Mouse (Mus musculus) forebrain, embryonic 14.5 days (tissue): ENCODE data around the gene Nudt22. TPM values are rescaled to one million over a fixed set of nuclear protein-coding genes. Genes with fewer than 3 reads are reported as not detected.

Experiments used
- ATAC-seq: fragments of 200-750 bp; cut with Nextera tagmentation; 2 replicates; pipeline ENCODE4 v1.8.0; 2017; ENCODE audit warnings: mild to moderate bottlenecking, moderate library complexity
- DNase-seq: peaks from one replicate; pipeline ENCODE4 v3.0.0-alpha.2; 2015; ENCODE audit warnings: low spot score
- H3K27ac ChIP-seq: fragments of 300-500 bp; sonication (generic); 2 replicates; pipeline ENCODE4 v1.5.1; 2014; ENCODE audit warnings: low read depth, mild to moderate bottlenecking, control low read depth, low read length, moderate library complexity
- H3K27me3 ChIP-seq: fragments of 300-500 bp; sonication (generic); replicated peaks from 2 replicates; pipeline ENCODE4 v1.6.1; 2014; ENCODE audit warnings: low read length, control low read depth, mixed read lengths; ENCODE audit not compliant: control insufficient read depth, insufficient read depth
- H3K36me3 ChIP-seq: fragments of 300-500 bp; sonication (generic); 2 replicates; pipeline ENCODE4 v1.6.1; 2014; ENCODE audit warnings: low read length, control low read depth; ENCODE audit not compliant: control insufficient read depth, insufficient read depth
- H3K4me1 ChIP-seq: fragments of 300-500 bp; sonication (generic); 2 replicates; pipeline ENCODE4 v1.6.1; 2014; ENCODE audit warnings: antibody characterized with exemption, low read length, control low read depth; ENCODE audit not compliant: control insufficient read depth, insufficient read depth
- H3K4me2 ChIP-seq: fragments of 300-500 bp; sonication (generic); 2 replicates; pipeline ENCODE4 v1.6.1; 2014; ENCODE audit warnings: mild to moderate bottlenecking, control low read depth, low read length
- H3K4me3 ChIP-seq: fragments of 300-500 bp; sonication (generic); 2 replicates; pipeline ENCODE4 v1.5.1; 2014; ENCODE audit warnings: low read depth, low read length, control low read depth
- H3K9ac ChIP-seq: fragments of 300-500 bp; sonication (generic); 2 replicates; pipeline ENCODE4 v1.6.1; 2014; ENCODE audit warnings: mild to moderate bottlenecking, low read length, control low read depth, moderate library complexity
- H3K9me3 ChIP-seq: fragments of 300-500 bp; sonication (generic); replicated peaks from 2 replicates; pipeline ENCODE4 v1.6.1; 2016; ENCODE audit warnings: low read length, control low read depth, mixed read lengths; ENCODE audit not compliant: control insufficient read depth
- WGBS: fragments of 180-500 bp; shearing (Covaris S2); extraction: QIAGEN DNeasy Blood & Tissue Kit; methylation state at CpG from one replicate; pipeline ENCODE4 v1.1.7; 2014; 5-methylcytosine and 5-hydroxymethylcytosine counted together
- polyA plus RNA-seq: library from polyadenylated mRNA; unstranded; fragments of >200 nt; fragmentation: Nextera tagmentation; extraction: Ambion mirVana; gene quantifications from 2 replicates; pipeline ENCODE4 v1.2.1, GENCODE M21; 2014

The Nudt22 gene
- polyA plus RNA-seq, 1 experiment from 2014 or later = 21.2 TPM

DNA sequence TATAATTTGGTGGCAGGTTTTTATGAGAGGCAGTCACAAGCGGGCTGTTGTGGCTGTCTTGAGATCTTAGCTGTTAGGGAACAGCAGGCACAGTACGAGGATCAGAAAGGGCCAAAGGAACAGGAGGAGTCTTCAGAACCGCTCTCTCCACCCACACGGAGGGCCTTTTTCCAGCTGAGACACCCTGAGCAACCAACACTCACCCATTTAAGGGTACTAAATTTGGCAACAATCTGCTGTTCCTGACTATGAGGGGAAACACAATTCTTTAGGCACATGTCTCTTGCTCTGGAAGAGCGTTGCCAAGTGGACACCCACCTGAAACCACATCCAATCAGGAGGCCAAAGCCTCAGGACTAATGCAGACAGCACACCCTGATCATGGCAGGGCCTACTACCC lies 33.6 kb upstream of the Nudt22 start:
- Histone ChIP-seq H3K4me3 (no peak overlapping the region), H3K27ac (no peak overlapping the region), H3K9me3 (no peaks in the 10 kb centered on the region), H3K4me2 (no peak overlapping the region), H3K9ac (no peak overlapping the region), H3K36me3 (peaks cover 96% of the 10 kb centered on the region), H3K27me3 (no peaks in the 10 kb centered on the region), H3K4me1 (no peaks in the 10 kb centered on the region)
- ATAC-seq (no peak), DNase-seq (no peak)
- WGBS = 92% methylated on average over 5 of the region's 5 CpGs

GRCm38 (mm10) chr19:7020224-7020641 lies 24.3 kb upstream of the Nudt22 start:
- Histone ChIP-seq H3K4me3 (no peak overlapping the region), H3K9ac (no peak overlapping the region), H3K4me1 (no peaks in the 10 kb centered on the region), H3K27me3 (no peaks in the 10 kb centered on the region), H3K27ac (no peak overlapping the region), H3K9me3 (no peaks in the 10 kb centered on the region), H3K4me2 (no peak overlapping the region), H3K36me3 (peaks cover 81% of the 10 kb centered on the region)
- 55% methylated on average over 3 of the region's 3 CpGs for WGBS
- ATAC-seq (no peak), DNase-seq (peak; percentile 69)

GRCm38 (mm10) chr19:7019191-7019590 lies 23.3 kb upstream of the Nudt22 start, which contains the start of gene Fermt3:
Fermt3 (minus strand) TSS chr19:7019469.
- 88% methylated on average over 5 of the region's 5 CpGs for WGBS
- H3K36me3 ChIP-seq = peaks cover 70% of the 10 kb centered on the region
- H3K27me3 ChIP-seq = no peaks in the 10 kb centered on the region
- no peaks in the 10 kb centered on the region for H3K9me3 ChIP-seq
- no peak within 1 kb of the TSS for H3K27ac ChIP-seq
- no peak within 1 kb of the TSS for H3K4me3 ChIP-seq
- no peaks in the 10 kb centered on the region for H3K4me1 ChIP-seq
- H3K9ac ChIP-seq = no peak within 1 kb of the TSS
- no peak for ATAC-seq
- H3K4me2 ChIP-seq = no peak within 1 kb of the TSS
- no peak for DNase-seq

- Histone ChIP-seq H3K27me3 (no peaks in the 10 kb centered on the region), H3K4me3 (no peak overlapping the region), H3K9ac (no peak overlapping the region), H3K27ac (no peak overlapping the region), H3K36me3 (peaks cover 68% of the 10 kb centered on the region), H3K4me1 (no peaks in the 10 kb centered on the region), H3K4me2 (no peak overlapping the region), H3K9me3 (no peaks in the 10 kb centered on the region)
- ATAC-seq (no peak), DNase-seq (no peak)
- WGBS = 94% methylated on average over 11 of the region's 11 CpGs
Measured at GRCm38 (mm10) chr19:7018546-7018945, 22.6 kb upstream of the Nudt22 start.

- no peak overlapping the region for H3K4me2 ChIP-seq
- H3K27ac ChIP-seq = no peak overlapping the region
- DNase-seq = no peak
- WGBS = 90% methylated on average over 12 of the region's 12 CpGs
- H3K36me3 ChIP-seq = peaks cover 61% of the 10 kb centered on the region
- H3K4me1 ChIP-seq = no peaks in the 10 kb centered on the region
- no peak for ATAC-seq
- no peaks in the 10 kb centered on the region for H3K9me3 ChIP-seq
- H3K27me3 ChIP-seq = no peaks in the 10 kb centered on the region
- H3K4me3 ChIP-seq = no peak overlapping the region
- H3K9ac ChIP-seq = no peak overlapping the region
Measured at GRCm38 (mm10) chr19:7017541-7018457, 21.9 kb upstream of the Nudt22 start.

DNA sequence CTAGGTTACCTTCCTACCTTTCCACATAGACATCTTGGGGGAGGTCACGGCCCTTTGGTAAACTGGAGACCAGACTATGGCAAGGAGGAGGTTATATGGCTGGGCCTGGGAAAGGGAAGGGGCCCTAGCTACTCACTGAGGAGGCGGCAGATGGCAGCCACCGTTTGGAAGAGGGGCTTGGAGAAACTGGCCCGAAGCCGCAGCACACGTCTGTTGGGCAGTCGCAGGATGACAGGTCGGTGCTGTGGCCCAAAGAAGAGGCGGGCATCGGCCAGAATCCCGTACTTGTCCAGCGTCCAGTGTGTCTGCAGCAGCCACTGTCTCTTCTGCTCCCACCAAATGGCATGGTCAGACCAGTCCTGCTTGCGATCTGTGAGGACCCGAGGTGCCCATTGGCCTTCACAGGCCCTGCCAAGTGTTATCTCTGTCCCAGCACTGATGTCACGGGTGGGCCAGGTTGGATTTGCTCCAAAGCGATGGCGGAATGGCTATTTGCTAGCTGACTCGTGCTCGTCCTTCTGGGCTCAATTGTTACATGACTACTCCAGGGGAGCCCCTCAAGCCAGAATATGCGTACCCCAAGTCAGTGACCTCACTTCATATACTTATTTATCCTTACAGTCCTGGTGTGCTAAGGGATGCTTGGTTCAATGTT lies 18.7 kb upstream of the Nudt22 start:
- H3K27ac ChIP-seq = no peak overlapping the region

GRCm38 (mm10) chr19:7013984-7014383 lies 18.1 kb upstream of the Nudt22 start:
- no peak overlapping the region for H3K4me3 ChIP-seq
- no peak overlapping the region for H3K4me2 ChIP-seq
- H3K27me3 ChIP-seq = no peaks in the 10 kb centered on the region
- H3K4me1 ChIP-seq = no peaks in the 10 kb centered on the region
- WGBS = 93% methylated on average over 9 of the region's 9 CpGs
- no peaks in the 10 kb centered on the region for H3K9me3 ChIP-seq
- H3K27ac ChIP-seq = no peak overlapping the region
- H3K36me3 ChIP-seq = peaks cover 22% of the 10 kb centered on the region
- ATAC-seq (no peak), DNase-seq (no peak)
- H3K9ac ChIP-seq = no peak overlapping the region

More for the DNA sequence above, 18.7 kb upstream of the Nudt22 start:
- Histone ChIP-seq H3K27me3 (no peaks in the 10 kb centered on the region), H3K36me3 (peaks cover 29% of the 10 kb centered on the region), H3K4me1 (no peaks in the 10 kb centered on the region), H3K4me2 (no peak overlapping the region), H3K9ac (no peak overlapping the region), H3K4me3 (no peak overlapping the region), H3K9me3 (no peaks in the 10 kb centered on the region)
- DNase-seq (no peak), ATAC-seq (no peak)
- WGBS = 91% methylated on average over 20 of the region's 20 CpGs

- no peaks in the 10 kb centered on the region for H3K9me3 ChIP-seq
- WGBS = 80% methylated on average over 4 of the region's 4 CpGs
Measured at GRCm38 (mm10) chr19:7012426-7012825, 16.5 kb upstream of the Nudt22 start.

More at GRCm38 (mm10) chr19:7012426-7012825, 16.5 kb upstream of the Nudt22 start:
- ATAC-seq (no peak), DNase-seq (no peak)
- Histone ChIP-seq H3K4me3 (no peak overlapping the region), H3K36me3 (peaks cover 9% of the 10 kb centered on the region; the same call in 1 of the 2 replicates), H3K27ac (no peak overlapping the region), H3K4me2 (no peak overlapping the region), H3K27me3 (no peaks in the 10 kb centered on the region), H3K9ac (no peak overlapping the region), H3K4me1 (no peaks in the 10 kb centered on the region)
